Mouse (Mus musculus) R1 (cell line): Measurements from ENCODE around the gene Ttll12.

Source experiments
- DNase-seq: peaks from one replicate; pipeline ENCODE4 v3.0.0-alpha.2; 2018; ENCODE audit warnings: low read depth, low spot score

The Ttll12 gene

GRCm38 (mm10) chr15:83594513-83595363 lies at the start of gene Ttll12:
Ttll12 (minus strand) TSS chr15:83595157.
- DNase-seq = peak; percentile 98

DNA sequence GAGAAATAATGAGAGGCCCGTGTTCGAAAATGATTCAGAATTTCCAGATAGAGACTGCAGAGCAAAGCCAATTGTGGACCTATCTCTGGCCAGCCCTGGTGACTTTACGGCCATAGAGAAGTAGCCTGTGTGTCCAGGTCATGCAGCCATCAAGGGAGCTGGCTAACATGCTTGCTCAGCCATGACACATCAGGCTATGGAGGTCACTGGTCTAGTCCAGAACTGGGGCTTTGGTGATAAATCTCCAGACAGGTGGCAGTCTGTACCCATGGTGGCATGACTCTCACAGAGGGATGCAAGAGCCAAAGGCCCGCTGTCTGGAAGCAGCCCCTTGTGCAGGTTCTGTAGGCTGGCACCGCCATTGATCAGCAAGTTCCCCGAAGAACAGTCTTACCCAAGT lies 47.6 kb upstream of the Ttll12 start:
- no peak for DNase-seq

GRCm38 (mm10) chr15:83640208-83640607 lies 45.3 kb upstream of the Ttll12 start:
- DNase-seq = no peak

- DNase-seq = no peak
Observed at GRCm38 (mm10) chr15:83639160-83639559, 44.2 kb upstream of the Ttll12 start.

GRCm38 (mm10) chr15:83638196-83638899 lies 43.4 kb upstream of the Ttll12 start:
- DNase-seq = no peak

- DNase-seq = no peak
Observed at GRCm38 (mm10) chr15:83636759-83637158, 41.8 kb upstream of the Ttll12 start.

DNA sequence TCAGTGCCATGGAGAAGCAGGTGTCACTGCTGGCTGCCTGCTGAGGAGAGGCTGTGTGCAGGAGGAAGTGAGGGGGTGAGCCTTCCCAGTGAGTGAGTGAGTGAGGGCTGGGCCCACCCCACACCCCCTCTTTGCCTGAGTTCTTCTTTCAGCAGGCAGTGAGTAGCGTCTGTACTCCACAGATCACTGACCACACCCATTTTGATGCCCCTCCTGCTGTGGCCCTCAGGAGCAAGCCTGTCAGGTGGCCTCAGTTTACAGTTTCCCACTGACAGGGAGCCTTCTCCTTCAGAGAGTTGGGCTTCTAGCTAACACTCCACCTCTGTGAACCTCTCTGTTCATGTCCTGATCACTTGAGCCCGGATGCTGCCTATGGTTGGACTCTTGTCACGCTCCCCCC lies 40.3 kb upstream of the Ttll12 start:
- peak; percentile 33 for DNase-seq

DNA sequence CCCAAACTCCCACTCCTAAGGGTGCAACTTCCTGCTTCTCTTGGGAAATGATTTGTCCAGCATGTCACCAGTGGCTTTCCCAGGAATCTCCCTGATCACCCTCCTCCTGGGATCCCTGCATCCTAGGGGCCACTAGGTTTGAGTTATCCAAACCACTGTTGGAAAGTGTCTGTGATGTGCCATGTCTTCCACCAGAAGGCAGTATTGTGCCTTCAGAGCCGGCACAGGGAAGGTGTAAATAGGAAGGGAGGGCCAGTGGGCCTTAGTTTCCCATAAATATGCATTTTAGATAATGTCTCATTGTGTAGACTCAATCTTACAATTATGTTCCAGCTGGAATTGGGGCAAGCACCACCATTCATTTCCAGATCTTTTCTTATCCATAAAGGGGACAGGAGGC lies 39.1 kb upstream of the Ttll12 start:
- peak; percentile 43 for DNase-seq

DNA sequence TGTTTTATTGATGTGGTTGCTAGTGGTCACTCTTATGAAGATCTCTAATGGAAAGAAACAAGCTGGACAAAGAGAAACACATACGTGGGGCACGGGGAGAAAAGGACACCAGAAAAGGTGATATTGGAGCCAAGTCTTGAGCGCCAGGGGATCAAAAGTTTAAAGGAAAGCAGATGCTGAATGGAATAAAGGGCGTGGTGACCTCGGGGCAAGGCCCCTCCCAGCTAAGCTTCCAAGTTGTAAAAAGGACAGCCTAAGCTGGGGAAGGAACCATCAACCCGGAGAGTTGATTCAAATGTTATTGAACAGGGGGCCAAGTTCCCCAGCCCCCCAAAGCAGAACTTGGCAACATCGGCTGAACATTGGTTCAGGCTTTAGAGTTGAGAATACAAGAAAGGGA lies 36.1 kb upstream of the Ttll12 start:
- peak; percentile 47 for DNase-seq

DNA sequence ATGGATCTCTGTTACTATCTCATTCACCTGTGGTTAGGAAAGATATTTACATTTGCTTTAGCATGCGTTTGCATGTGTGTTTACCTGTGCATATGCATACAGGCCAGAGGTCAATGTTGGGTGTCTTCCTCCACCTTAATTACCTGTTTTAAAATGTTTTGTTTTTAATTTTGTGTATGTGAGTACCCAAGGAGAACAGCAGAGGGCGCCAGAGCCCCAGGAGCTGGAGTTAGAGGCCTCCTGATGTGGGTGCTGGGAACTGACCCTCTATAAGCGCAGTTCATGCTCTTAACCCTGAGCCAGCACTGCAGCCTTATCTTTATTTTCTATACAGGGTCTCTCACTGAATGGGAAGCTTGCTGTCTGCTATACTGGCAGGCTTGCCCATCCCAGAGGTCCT lies 34.8 kb upstream of the Ttll12 start:
- peak; percentile 43 for DNase-seq

- peak; percentile 65 for DNase-seq
Observed at GRCm38 (mm10) chr15:83626142-83626645, 31.2 kb upstream of the Ttll12 start.

DNA sequence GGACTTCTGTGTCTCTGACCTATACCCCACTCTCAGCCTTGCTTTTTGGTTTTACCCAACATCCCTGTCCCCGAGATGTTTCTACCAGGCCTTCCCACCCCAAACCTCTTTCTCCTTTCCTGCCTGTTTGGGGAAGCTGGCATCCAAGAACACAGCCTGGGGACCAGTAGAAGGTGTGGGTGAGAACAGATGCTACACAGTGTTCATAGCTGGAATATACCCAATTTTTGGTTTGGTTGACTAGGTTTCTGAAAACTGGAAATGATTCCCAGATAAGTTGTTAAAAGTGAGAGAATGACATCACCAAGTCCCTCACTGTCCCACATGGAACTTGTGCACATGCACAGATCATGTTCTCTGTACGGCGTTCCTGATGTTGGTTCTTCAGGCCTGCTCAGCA lies 20.3 kb upstream of the Ttll12 start:
- no peak for DNase-seq

- peak; percentile 78 for DNase-seq
Observed at GRCm38 (mm10) chr15:83607115-83607802, 12.3 kb upstream of the Ttll12 start.

DNA sequence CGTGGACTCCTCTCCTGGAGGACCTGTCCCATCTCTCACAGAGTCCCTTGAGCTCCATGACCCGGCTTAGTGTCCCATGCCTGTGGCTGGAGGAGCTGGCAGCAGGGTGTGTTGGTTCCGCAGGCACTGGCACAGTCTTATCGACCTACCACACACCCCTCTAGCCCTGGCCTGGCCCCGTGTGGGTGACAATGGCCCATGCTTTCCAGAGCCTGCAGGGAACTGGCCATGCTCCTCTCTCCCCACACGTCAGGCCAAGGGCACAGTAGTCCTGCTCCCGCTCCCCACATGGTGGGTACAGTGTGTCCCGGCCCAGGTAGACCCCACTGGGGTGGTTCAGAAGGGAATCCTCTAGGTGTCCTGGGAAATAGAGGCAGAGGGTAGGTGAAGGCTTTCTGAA lies 11.7 kb upstream of the Ttll12 start:
- no peak for DNase-seq

DNA sequence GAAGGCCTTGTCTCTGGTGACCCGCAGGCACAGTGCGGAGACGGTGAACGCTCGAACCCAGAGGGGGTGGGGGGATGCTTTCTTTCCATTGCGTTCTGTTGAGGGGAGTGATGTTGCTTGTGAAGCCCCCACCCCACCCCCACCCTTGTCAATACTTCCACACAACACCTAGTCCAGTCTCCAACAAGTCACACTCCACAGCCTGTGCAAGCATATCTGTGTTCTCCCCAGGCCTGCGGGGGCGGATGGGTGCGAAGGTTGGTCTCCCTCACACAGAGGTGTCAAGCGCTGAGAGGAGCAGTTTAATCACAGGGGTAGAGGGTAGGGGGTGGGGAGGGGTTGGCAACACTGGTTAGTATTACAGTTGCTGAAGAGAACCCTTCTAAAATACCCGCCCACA lies 11.3 kb upstream of the Ttll12 start:
- DNase-seq = no peak

DNA sequence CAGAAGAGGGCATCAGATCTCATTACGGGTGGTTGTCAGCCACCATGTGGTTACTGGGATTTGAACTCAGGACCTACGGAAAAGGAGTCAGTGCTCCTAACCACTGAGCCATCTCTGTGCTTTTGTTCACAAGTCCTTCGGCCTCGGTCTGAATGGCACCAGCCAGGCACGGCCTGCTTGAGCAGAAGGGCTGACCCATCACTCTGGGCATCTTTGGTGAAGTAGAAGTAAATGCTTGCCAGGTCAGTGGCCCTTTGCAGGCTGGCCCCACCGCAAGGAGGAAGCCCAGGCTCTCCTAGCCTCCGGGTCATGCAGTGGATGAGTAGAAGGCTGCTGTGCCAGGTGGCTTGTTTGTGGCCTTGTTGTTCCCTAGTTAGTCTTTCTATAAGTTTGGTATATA lies 8.5 kb upstream of the Ttll12 start:
- DNase-seq = no peak

DNA sequence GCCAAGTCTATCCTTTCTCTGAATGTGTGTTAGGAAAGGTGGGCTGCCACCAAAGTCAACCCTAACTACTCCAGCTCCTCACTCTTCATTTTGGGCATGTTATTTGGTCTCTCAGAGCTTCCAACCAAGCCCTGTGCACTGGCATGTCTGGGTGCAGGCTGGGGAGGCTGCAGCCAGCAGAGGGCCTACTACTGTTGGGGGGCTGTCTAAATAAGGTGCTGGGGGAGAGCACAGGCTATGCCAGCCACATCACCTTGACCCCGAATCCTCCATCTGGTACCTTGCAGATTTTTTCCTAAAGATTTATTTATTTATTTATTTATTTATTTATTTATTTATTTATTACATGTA lies 8.1 kb upstream of the Ttll12 start:
- DNase-seq = no peak

- no peak for DNase-seq
Observed at GRCm38 (mm10) chr15:83602372-83603045, 7.6 kb upstream of the Ttll12 start.

DNA sequence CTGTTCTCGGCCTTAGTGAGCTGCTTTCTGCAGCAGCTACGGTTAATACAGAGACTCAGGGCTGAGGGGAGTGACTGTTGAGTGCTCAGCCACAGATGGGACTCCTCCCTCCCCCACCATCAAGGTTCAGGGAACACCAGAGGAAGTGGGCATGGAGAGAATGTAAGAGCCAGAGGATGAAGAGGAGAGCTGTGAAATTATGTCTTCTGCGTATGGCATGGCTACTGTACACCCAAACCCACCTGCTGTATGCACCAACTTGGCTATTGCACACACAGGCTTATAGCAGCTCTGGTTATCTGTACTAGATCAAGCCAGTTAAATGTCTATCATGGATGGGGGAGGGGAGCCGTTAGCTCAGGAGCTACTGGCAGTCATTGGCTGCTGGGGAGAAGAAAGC lies 6.2 kb upstream of the Ttll12 start:
- DNase-seq = no peak

GRCm38 (mm10) chr15:83596833-83597232 lies 1.9 kb upstream of the Ttll12 start:
- no peak for DNase-seq

DNA sequence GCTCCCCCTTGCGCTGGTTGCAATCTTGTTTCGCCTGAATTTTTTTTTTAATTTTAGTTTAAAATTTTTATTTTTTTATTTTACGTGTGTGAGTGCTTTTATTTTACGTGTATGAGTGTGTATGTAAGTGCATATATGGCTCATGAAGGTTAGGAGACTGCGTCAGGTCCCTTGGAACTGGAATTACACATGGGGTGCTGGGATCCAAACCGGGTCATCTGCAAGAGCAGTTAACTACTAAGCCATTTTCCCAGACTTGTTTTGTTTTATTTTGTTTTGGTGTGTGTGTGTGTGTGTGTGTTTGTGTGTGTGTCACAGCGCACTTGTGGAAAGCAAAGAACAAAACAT lies 381 bp upstream of the Ttll12 start:
- no peak for DNase-seq
